Mouse (Mus musculus) megakaryocyte progenitor cell, adult 5-6 weeks (primary cell): ENCODE data around the gene B3galt4. TPM values are rescaled to one million over a fixed set of nuclear protein-coding genes. Genes with fewer than 3 reads are reported as not detected.
"Not testable (repeated sequence)": the region's sequence is repeated elsewhere in the genome, so short reads cannot be mapped to it uniquely, and the experiment has no call there.

ENCODE experiments used
- ATAC-seq: replicated peaks from 2 replicates; pipeline ENCODE4 v1.8.0; 2016; ENCODE audit warnings: mild to moderate bottlenecking, moderate TSS enrichment, inconsistent platforms; ENCODE audit not compliant: poor library complexity
- total RNA-seq, 2 experiments: library from RNA; stranded (forward) in 1 of 2; stranded (reverse) in 1 of 2; fragments of 157-497, 149-512 nt in 1 of 2; fragments of 200-1000 nt in 1 of 2; gene quantifications; 2 replicates each; pipeline versions ENCODE4 v1.2.3 to v1.2.4; 2015 to 2017

Gene B3galt4
- total RNA-seq, 2 experiments from 2014 or later = 1.1 to 5.8 TPM

DNA sequence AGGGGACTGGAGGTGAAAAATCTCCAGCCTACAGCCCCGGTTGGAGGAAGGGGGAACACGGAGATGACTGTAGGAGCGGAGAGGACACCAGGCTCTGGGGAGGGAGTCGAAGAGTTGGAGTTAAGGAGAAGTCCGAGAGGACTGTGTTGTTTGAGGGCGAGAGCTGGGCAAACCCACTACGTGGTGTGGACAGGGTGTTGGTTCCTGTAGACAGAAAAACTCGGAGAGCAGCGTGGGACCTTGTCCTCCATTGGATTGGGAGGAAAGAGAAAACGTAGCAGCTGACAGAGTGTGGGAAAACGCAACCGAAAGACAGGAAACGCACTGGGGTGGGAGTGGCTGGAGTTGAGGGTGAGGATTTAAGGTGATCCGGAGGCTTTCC lies 41.4 kb downstream of the B3galt4 start:
- ATAC-seq = peak; percentile 12; the same call in 1 of the 2 replicates

DNA sequence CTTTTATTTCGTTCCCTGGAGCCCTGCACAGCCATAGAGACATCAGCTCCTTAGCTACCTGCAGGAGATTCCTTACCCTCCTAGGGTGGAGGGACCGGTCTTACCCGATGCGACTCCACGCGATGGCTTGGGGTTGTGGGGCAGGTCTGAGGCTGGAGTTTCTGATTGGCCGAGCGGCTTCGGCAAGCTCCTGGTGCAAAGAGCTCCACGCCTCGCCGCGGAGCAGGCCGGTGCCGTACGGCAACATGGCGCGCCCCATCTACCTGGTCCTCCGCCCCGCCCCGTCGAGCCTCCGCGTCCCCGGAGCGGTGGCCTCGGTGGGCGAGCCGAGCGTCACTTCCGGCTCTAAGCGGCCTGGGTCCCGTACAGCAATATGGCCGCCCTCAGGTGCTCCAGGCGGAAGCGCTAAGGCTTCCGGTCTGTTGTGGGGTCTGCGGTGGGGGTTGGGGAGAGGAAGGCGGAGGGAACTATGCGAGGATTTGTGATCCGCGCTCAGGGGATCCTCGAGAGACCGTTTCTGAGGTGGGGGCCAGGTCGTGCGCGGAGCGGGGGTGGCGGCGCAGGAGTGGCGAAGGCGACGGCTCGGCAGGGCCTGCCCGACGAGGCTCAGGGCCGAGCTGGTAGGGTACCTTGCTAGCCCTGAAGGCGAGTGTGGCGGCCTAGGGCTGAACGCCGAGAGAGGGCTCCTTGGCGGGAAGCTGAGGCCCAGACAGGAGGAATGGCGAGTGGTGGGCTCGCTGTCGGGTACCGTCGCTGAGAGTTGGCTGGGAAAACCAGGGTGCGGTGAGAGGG lies 42.0 kb downstream of the B3galt4 start, which contains the start of gene Daxx:
Daxx (plus strand) TSS at position 338 of the 792 bp plus-strand sequence.
- peak; percentile 90 for ATAC-seq

DNA sequence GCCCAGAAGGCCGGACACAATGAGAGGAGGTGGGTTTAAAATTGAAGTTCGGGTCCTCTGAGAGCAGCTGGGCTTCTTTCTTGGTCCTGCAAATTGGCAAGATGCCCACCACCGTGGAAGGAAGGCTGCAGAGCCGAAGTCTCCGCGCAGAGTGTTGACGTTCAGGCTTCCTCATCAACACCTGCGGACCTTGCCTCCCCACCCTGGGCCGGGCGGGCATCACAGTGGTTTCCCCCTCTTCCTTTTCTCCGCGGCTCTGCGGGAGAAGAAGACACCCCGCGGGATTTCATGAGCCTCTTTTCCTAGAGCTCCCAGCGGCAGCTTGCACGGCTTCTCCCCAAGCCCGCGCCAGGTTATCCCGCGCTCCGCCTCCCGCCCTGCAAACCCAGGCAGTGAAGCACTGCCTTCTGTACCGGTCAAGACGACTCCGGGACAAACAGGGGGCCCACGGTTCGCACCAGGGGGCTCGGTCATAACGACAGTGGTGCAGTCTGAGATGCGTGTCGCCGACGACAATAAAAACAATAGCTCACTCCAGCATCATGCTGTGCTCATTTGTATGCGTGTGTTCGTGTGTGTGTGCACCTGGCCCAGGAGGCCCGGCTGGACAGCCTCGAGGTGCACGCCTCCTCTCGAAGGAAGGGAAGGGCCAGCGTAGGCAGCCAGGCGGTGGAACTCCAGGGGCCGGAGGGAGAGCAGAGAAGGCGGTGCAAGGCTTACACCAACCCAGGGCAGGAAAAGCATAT lies 42.8 kb downstream of the B3galt4 start:
- ATAC-seq = peak; percentile 33

DNA sequence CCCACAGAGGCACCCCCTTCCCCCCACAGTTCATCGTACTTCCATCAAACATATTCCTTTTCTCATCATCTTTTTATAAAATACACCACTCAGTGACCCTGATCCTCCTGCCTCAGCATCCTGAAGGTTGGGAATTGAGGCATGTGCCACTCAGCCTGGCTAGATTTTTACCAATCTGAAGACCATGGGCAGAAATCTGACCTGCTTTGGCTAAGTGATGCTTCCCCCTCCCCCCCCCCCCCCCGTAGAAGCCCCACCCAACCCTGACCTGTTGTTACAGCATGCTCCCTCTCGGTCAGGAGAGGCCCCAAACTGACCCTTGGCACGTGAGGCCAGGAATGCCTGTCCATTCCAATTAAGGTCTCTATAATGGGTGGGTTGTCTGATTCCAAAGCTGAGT lies 46.5 kb downstream of the B3galt4 start, which contains the start of gene Platr17:
Platr17 (plus strand) TSS at position 301 of the 400 bp plus-strand sequence.
- ATAC-seq = not testable (repeated sequence)

DNA sequence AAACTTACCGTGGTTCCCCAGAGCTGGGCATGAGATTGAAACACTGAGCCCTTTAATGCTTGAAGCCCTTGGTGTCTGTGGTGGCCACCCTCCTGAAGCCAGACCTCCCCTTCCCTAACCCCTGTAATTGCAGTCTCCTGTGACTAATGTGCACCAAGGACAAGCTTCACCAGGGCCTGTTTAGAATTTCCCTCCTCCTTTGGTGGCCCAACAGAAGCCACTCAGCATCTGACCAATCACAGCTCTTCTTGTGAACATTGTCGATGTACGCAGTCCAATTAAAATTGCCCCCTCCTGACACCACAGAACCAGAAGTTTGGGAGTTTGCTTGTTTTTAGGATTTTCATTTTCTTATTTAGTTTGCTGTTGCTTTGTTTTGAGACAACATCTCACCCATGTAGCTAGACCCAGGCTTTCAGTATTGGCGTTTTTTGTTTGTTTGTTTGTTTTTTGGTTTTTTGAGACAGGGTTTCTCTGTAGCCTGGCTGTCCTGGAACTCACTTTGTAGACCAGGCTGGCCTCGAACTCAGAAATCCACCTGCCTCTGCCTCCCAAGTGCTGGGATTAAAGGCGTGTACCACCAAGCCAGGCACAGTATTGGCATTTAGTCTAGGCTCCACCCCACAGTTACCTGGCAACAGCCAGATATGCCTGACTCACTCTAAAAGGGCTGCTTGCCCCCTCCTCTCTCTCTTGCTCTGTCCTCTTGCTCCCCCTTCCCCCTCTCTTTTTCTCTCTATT lies 47.2 kb downstream of the B3galt4 start:
- ATAC-seq = not testable (repeated sequence)

DNA sequence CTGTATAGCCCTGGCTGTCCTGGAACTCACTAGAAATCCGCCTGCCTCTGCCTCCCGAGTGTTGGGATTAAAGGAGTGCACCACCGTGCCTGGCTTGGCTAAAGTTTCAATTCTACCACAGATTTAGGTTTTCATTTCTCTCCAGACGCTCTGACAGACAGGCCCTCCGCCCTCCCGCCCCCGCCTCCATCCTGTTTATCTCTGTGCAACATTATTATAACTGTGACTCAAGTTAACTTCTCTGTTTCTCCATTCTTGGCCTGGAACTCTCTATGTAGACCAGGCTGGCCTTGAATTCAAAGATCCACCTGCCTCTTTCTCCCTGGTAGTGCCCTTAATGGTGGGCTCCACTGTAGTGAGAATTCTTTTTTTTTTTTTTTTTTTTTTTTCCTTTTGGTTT lies 48.8 kb downstream of the B3galt4 start:
- ATAC-seq = peak; percentile 49; the same call in 1 of the 2 replicates

DNA sequence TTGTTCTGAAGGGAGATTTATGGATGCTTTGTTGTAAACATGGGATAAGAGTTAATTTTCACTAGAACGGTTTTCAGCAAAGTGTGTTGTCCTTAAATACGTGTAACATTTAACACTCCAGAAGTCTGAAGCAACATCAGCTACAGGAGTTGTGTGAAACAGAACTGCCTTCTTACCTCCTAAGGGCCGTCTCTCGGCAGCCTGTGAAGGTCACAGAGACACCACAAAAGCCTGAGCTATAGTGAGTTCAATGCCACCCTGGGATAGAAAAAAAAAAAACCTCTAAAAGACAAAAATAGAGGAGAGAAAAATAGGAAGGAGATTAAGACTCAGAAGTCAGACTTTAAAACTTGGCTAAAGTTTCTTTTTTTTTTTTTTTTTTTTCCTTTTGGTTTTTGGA lies 49.2 kb downstream of the B3galt4 start:
- ATAC-seq = no peak

DNA sequence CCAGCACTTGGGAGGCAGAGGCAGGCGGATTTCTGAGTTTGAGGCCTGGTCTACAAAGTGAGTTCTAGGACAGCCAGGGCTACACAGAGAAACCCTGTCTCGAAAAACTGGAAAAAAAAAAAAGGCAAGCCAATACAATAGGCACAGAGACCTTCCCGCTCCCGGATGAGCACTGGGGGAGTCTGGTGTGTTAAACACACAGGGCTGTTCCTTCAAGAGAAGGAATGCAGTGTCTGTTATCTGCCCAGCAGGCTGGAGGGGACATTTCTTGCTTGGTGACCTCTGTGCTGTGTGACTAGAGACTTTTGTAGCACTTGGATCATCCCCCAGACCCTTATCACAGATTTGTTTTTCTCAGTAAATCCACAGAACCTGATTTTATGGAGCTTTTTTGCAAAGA lies 49.6 kb downstream of the B3galt4 start:
- ATAC-seq = no peak

DNA sequence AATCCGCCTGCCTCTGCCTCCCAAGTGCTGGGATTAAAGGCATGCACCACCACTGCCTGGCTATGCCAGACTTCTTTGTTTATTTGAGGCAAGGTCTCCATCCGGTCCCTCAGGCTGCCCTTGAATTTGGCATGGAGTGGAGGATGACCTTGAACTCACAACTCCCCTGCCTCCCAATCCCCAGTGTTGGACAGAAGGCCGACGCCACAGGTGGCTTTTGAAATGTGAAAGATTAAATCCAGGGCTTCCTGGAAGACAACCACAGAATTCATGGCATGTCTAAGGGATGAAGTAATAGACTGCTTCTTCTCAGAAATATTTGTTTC lies 50.3 kb downstream of the B3galt4 start:
- no peak for ATAC-seq

DNA sequence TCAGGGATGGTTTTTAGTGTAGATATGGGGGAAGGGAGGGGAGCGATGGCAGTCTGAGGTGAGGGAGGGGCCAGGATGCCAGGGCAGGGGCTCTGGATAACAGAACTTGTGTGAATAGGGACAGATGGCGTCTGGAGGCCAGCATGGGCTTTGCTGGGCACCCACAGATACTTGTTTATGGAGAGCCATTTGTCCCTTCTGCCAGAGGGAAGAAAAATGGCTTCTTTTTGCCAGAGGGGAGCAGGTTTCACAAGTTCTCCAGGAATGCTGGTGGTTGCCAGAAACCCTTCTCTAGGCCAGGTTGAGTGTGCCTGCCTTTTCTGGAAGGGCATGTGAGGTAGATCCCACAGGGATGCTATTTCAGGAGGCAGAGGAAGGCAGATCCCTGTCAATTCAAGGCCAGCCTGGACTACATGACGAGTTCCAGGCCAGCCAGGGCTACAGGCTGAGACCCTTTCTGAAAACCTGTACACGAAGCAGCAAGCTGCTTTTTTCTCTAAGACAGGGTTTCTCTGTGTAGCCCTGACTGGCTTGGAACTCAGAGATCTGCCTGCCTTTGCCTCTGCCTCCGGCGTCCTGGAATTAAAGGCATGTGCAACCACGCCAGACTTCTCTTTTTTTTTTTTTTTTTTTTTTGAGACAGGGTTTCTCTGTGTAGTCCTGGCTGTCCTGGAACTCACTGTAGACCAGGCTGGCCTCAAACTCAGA lies 50.9 kb downstream of the B3galt4 start:
- no peak for ATAC-seq

Other genes with a start within 250 kb of the B3galt4 start
Only the 30 nearest of the 32 such genes appear.
- 36.3 and 38.8 TPM in 2 replicates for gene March2, start 232.8 kb downstream of the B3galt4 start, total RNA-seq (2015)
- 22.8 and 31.4 TPM in 2 replicates for gene March2, start 232.8 kb downstream of the B3galt4 start, total RNA-seq (2017)
- gene Rab11b, start 191.0 kb downstream of the B3galt4 start, total RNA-seq (2015) = 75.7 and 89.0 TPM in 2 replicates
- 24.4 and 30.6 TPM in 2 replicates for gene Rab11b, start 191.0 kb downstream of the B3galt4 start, total RNA-seq (2017)
- gene Angptl4, start 169.7 kb downstream of the B3galt4 start, total RNA-seq (2015) = 7.3 and 9.2 TPM in 2 replicates
- 8.4 and 9.7 TPM in 2 replicates for gene Angptl4, start 169.7 kb downstream of the B3galt4 start, total RNA-seq (2017)
- gene Kank3, start 141.0 kb downstream of the B3galt4 start, total RNA-seq (2015) = 9.6 and 12.7 TPM in 2 replicates
- gene Kank3, start 141.0 kb downstream of the B3galt4 start, total RNA-seq (2017) = 5.7 and 9.7 TPM in 2 replicates
- gene Rps28, start 126.9 kb downstream of the B3galt4 start, total RNA-seq (2015) = 1,132 and 1,209 TPM in 2 replicates
- gene Rps28, start 126.9 kb downstream of the B3galt4 start, total RNA-seq (2017) = 2,303 and 3,173 TPM in 2 replicates
- gene Ndufa7, start 126.9 kb downstream of the B3galt4 start, total RNA-seq (2015) = 161 and 174 TPM in 2 replicates
- 122 and 151 TPM in 2 replicates for gene Ndufa7, start 126.9 kb downstream of the B3galt4 start, total RNA-seq (2017)
- 31.3 and 37.7 TPM in 2 replicates for gene Cd320, start 108.4 kb downstream of the B3galt4 start, total RNA-seq (2015)
- 18.8 and 31.9 TPM in 2 replicates for gene Cd320, start 108.4 kb downstream of the B3galt4 start, total RNA-seq (2017)
- 2.2 TPM in 1 of 2 replicates, not detected in the other for gene Gm7029, start 77.7 kb downstream of the B3galt4 start, total RNA-seq (2015)
- not detected in 2 replicates for gene Gm7029, start 77.7 kb downstream of the B3galt4 start, total RNA-seq (2017)
- 6.6 and 10.8 TPM in 2 replicates for gene Kifc1, start 60.8 kb downstream of the B3galt4 start, total RNA-seq (2015)
- 28.6 and 30.3 TPM in 2 replicates for gene Kifc1, start 60.8 kb downstream of the B3galt4 start, total RNA-seq (2017)
- 0.17 and 0.37 TPM in 2 replicates for gene Platr17, start 46.4 kb downstream of the B3galt4 start, total RNA-seq (2015)
- gene Platr17, start 46.4 kb downstream of the B3galt4 start, total RNA-seq (2017) = 0.29 and 1.4 TPM in 2 replicates
- gene Daxx, start 42.1 kb downstream of the B3galt4 start, total RNA-seq (2015) = 35.7 and 44.5 TPM in 2 replicates
- gene Daxx, start 42.1 kb downstream of the B3galt4 start, total RNA-seq (2017) = 28.7 and 32.1 TPM in 2 replicates
- gene Tapbp, start 35.6 kb downstream of the B3galt4 start, total RNA-seq (2015) = 51.0 and 56.8 TPM in 2 replicates
- 47.6 and 48.0 TPM in 2 replicates for gene Tapbp, start 35.6 kb downstream of the B3galt4 start, total RNA-seq (2017)
- 10.0 and 11.5 TPM in 2 replicates for gene Zbtb22, start 35.6 kb downstream of the B3galt4 start, total RNA-seq (2015)
- 13.3 and 19.2 TPM in 2 replicates for gene Zbtb22, start 35.6 kb downstream of the B3galt4 start, total RNA-seq (2017)
- 20.3 and 22.7 TPM in 2 replicates for gene Rgl2, start 21.9 kb downstream of the B3galt4 start, total RNA-seq (2015)
- gene Rgl2, start 21.9 kb downstream of the B3galt4 start, total RNA-seq (2017) = 37.9 and 47.9 TPM in 2 replicates
- 124 and 132 TPM in 2 replicates for gene Pfdn6, start 11.1 kb downstream of the B3galt4 start, total RNA-seq (2015)
- 144 and 218 TPM in 2 replicates for gene Pfdn6, start 11.1 kb downstream of the B3galt4 start, total RNA-seq (2017)
- gene Wdr46, start 10.8 kb downstream of the B3galt4 start, total RNA-seq (2015) = 43.7 and 53.1 TPM in 2 replicates
- 64.4 and 65.4 TPM in 2 replicates for gene Wdr46, start 10.8 kb downstream of the B3galt4 start, total RNA-seq (2017)
- 16.6 and 19.1 TPM in 2 replicates for gene Vps52, start 4.3 kb upstream of the B3galt4 start, total RNA-seq (2015)
- gene Vps52, start 4.3 kb upstream of the B3galt4 start, total RNA-seq (2017) = 13.7 and 15.7 TPM in 2 replicates
- gene Rps18, start 4.5 kb upstream of the B3galt4 start, total RNA-seq (2015) = 3,964 and 4,103 TPM in 2 replicates
- 1,202 and 1,622 TPM in 2 replicates for gene Rps18, start 4.5 kb upstream of the B3galt4 start, total RNA-seq (2017)
- 914 and 1,011 TPM in 2 replicates for gene H2-K1, start 48.9 kb upstream of the B3galt4 start, total RNA-seq (2015)
- gene H2-K1, start 48.9 kb upstream of the B3galt4 start, total RNA-seq (2017) = 697 and 748 TPM in 2 replicates
- gene Ring1, start 73.2 kb upstream of the B3galt4 start, total RNA-seq (2015) = 8.1 and 9.6 TPM in 2 replicates
- gene Ring1, start 73.2 kb upstream of the B3galt4 start, total RNA-seq (2017) = 9.8 and 12.7 TPM in 2 replicates
- gene H2-Ke6, start 76.6 kb upstream of the B3galt4 start, total RNA-seq (2015) = 61.7 and 65.6 TPM in 2 replicates
- gene H2-Ke6, start 76.6 kb upstream of the B3galt4 start, total RNA-seq (2017) = 36.6 and 46.5 TPM in 2 replicates
- gene Slc39a7, start 80.2 kb upstream of the B3galt4 start, total RNA-seq (2015) = 6.2 and 9.5 TPM in 2 replicates
- gene Slc39a7, start 80.2 kb upstream of the B3galt4 start, total RNA-seq (2017) = 101 and 107 TPM in 2 replicates
- 22.1 and 22.2 TPM in 2 replicates for gene Rxrb, start 80.3 kb upstream of the B3galt4 start, total RNA-seq (2015)
- gene Rxrb, start 80.3 kb upstream of the B3galt4 start, total RNA-seq (2017) = 34.2 and 42.6 TPM in 2 replicates
- gene Col11a2, start 87.9 kb upstream of the B3galt4 start, total RNA-seq (2015) = 0.83 and 0.94 TPM in 2 replicates
- gene Col11a2, start 87.9 kb upstream of the B3galt4 start, total RNA-seq (2017) = 1.9 and 3.1 TPM in 2 replicates
- gene H2-Oa, start 140.9 kb upstream of the B3galt4 start, total RNA-seq (2015) = 7.7 and 9.6 TPM in 2 replicates
- 2.7 TPM in 2 replicates for gene H2-Oa, start 140.9 kb upstream of the B3galt4 start, total RNA-seq (2017)
- 72.0 and 74.5 TPM in 2 replicates for gene H2-DMa, start 168.1 kb upstream of the B3galt4 start, total RNA-seq (2015)
- gene H2-DMa, start 168.1 kb upstream of the B3galt4 start, total RNA-seq (2017) = 56.5 and 61.1 TPM in 2 replicates
- gene Brd2, start 171.1 kb upstream of the B3galt4 start, total RNA-seq (2015) = 269 and 306 TPM in 2 replicates
- gene Brd2, start 171.1 kb upstream of the B3galt4 start, total RNA-seq (2017) = 260 and 284 TPM in 2 replicates
- gene H2-DMb2, start 191.8 kb upstream of the B3galt4 start, total RNA-seq (2015) = 3.9 and 5.8 TPM in 2 replicates
- 6.7 and 8.5 TPM in 2 replicates for gene H2-DMb2, start 191.8 kb upstream of the B3galt4 start, total RNA-seq (2017)
- gene H2-DMb1, start 201.6 kb upstream of the B3galt4 start, total RNA-seq (2015) = 36.2 and 39.4 TPM in 2 replicates
- gene H2-DMb1, start 201.6 kb upstream of the B3galt4 start, total RNA-seq (2017) = 47.0 and 60.3 TPM in 2 replicates
- gene Tap1, start 236.1 kb upstream of the B3galt4 start, total RNA-seq (2015) = 27.6 and 30.5 TPM in 2 replicates
- 62.5 and 82.8 TPM in 2 replicates for gene Tap1, start 236.1 kb upstream of the B3galt4 start, total RNA-seq (2017)